Mouse (Mus musculus) frontal cortex, postnatal 14 days (tissue): ENCODE data around the gene Rnase2b.
"Not testable (repeated sequence)": the region's sequence is repeated elsewhere in the genome, so short reads cannot be mapped to it uniquely, and the experiment has no call there.

Experiments used
- DNase-seq, 2 experiments: peaks; one replicate each; pipeline ENCODE4 v3.0.0; 2022; ENCODE audit warnings: low spot score in 2 of 2

The Rnase2b gene

DNA sequence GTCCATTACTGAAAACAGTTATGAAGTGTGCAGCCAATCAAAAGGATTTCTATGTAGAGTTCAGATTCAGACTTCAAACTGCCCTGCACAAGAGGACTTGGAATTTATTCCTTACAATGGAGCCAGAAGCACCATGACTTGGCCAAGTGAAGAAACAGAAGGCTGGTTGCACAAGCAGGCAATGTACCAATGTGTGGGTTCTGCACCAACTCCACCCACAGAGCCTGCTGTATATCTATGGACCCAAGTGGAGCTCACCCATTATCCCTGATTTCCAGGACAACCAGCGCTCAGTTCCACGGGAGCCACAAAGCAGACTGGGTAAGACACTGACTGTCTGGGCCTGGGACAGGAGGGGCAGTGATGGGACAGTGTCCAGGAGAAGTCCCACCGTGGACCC is at the start of gene Rnase2b:
TSS of gene Rnase2b (plus strand) at position 285 of the 400 bp plus-strand sequence.
- not testable (repeated sequence) for DNase-seq

- no peak for DNase-seq
These were observed 48.6 kb upstream of the Rnase2b start for GRCm38 (mm10) chr14:51113476-51113875.

- DNase-seq, result no peak
These were observed 48.0 kb upstream of the Rnase2b start, which contains the start of gene Eddm3b for GRCm38 (mm10) chr14:51113916-51114560. Gene Eddm3b (plus strand): TSS chr14:51114426.

- DNase-seq, result no peak
These were observed 36.4 kb upstream of the Rnase2b start for GRCm38 (mm10) chr14:51125684-51126083.

GRCm38 (mm10) chr14:51127648-51128258 is 34.3 kb upstream of the Rnase2b start:
- no peak for DNase-seq

GRCm38 (mm10) chr14:51128775-51129623 is 33.1 kb upstream of the Rnase2b start:
- no peak for DNase-seq

DNA sequence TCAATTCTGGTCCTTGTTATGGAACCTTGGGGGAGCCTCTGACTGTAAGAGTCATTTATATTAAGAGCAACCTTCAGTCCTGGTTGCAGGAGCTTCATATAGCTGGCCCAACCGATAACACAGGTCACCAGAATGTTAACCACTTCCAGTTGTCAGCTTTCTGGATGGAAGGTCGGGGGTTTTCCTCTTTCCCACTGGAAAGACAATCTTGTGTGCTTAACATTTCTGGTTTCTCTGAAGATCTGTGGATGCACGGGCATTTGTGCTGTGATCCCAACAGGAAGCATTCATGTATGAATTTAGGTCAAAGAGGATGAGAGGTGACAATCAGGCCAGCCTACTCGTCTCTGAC is 32.5 kb upstream of the Rnase2b start:
- no peak for DNase-seq

GRCm38 (mm10) chr14:51130315-51130940 is 31.6 kb upstream of the Rnase2b start:
- DNase-seq, result no peak

DNA sequence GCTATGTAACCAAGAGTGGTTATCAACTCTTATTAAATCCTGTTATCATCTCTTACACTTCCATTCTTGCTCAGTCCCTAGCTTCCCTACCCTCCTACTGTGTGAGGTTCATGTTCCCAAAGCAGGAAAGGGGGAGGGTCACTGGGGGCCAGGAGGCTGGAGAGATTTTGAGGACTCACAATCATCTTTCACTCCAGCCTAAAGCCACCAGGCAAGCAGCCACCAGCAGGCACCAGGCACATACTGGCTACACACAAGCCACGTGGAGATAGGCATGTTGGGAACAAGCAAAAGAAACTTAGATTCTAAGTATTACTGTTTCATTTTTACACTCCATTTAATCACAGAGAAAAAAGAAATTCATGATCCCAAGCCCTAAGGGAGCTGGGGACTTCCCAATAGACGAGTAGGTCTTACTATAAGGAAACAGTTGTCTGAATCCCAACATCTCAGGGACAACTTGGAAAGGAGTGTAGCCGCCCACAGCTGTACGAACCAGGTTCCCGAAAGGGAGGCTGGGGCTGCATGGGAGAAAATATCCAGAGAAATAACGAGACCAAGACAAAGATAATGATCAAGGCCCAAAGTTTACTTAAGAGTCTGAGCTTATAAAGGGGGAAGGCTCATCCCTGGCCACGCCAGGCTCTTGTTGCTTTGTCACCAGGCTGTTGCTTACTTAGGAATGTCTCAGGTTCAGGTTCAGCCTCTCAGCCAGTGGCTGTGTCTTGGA is 30.8 kb upstream of the Rnase2b start:
- no peak for DNase-seq

GRCm38 (mm10) chr14:51132372-51132771 is 29.7 kb upstream of the Rnase2b start:
- DNase-seq, result no peak

GRCm38 (mm10) chr14:51140342-51140741 is 21.7 kb upstream of the Rnase2b start:
- DNase-seq, result no peak

GRCm38 (mm10) chr14:51142119-51142518 is 19.9 kb upstream of the Rnase2b start:
- no peak for DNase-seq

DNA sequence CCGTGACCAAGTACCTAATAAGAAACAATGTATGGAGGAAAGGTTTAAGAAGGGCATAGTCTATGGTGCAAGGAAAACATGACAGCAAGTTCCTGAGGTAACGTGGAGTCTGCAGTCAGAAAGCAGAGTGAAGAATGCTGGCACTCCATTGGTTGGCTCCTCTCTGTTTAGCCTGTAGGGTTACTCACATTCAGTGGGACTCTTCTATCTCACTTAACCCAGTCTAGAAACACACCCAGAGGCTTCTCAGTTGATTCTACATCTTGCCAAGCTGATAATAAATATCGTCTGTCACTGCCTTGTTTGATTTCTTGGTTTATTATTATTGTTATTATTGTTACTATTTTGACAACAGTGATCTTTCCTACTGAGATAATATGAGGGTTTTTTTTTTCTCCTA is 19.5 kb upstream of the Rnase2b start:
- no peak for DNase-seq

DNA sequence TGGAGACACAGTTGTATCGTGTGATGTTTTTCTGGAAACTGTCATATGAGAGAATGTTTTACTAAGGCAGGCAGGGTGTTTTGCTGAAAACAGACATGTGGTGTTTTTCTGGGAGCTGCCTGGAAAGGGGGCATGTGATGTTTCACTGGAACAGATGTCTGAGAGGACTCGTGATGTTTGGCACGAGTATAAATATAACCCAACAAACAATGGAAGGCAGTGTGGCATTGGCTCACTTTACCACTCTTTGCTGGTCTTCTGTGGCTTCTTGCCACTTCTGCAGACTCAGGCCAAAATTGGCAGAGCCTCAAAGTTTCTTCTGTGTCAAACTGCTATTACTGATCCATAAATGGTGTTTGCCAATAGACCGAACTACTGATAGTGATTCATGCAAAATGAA is 18.8 kb upstream of the Rnase2b start:
- DNase-seq, result no peak

DNA sequence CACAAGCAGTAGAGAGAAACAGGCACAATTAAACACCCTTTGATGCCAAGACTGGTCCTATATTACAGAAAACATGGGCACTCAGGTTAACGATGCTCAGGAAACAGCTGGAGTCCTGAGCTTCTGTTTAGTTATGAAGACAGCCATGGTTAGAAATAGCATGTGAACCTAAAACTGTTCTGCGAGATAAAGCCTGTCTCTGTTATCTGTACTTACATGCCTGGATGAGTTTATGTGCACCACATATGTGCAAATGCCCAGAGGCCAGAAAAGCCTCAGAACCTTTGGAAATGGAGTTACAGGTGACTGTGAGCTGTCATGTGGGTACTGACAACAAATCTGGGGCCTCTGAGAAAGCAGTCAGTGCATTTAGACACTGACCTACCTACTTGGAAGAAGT is 18.1 kb upstream of the Rnase2b start:
- DNase-seq, result no peak

DNA sequence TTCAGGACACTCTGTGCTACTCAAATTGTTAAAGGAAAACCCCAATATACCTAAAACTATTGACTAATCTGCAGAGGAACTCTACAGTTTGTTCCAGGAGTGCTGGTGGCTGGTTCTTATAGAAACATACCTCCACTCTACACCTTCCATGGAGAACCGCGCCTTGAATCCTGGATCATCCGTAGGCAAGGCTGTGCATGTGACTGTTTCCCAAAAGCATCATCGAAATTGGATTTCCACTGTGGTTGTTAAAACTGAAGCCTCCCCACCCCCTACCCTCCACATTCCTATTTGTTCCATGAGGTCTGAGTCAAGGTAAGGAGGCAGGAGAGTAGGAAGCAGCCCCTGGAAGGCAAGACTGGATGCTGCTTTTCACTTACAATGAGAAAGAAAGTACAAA is 17.6 kb upstream of the Rnase2b start:
- DNase-seq, result no peak

DNA sequence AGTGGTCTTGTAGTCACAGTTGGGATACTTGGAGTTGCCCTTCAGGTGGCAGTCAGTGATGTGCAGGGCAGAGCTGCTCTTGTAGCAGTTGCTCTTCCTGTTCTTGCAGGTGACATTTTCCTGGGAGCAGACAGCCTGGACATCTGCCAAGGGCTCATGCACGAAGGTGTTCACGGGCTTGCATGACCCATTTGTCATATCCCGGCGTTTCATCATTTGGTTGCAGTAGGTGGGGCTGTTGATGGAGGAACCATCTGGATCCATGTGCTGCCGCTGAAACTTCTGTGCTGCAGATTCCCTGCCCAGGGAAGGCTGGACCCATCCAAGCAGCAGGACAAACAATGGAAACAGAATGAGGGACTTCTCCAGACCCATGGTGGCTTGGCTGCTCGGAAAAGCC is 16.5 kb upstream of the Rnase2b start:
- DNase-seq, result no peak

- no peak for DNase-seq
These were observed 15.4 kb upstream of the Rnase2b start, which contains the start of gene Rnase1 for GRCm38 (mm10) chr14:51146685-51147084. Gene Rnase1 (minus strand): TSS chr14:51146785.

- no peak for DNase-seq
These were observed 14.1 kb upstream of the Rnase2b start for GRCm38 (mm10) chr14:51148006-51148405.

- DNase-seq, result no peak
These were observed 12.9 kb upstream of the Rnase2b start for GRCm38 (mm10) chr14:51149164-51149563.

- no peak for DNase-seq
These were observed 11.7 kb upstream of the Rnase2b start for GRCm38 (mm10) chr14:51150206-51150831.
